Mouse (Mus musculus): ENCODE measurements at regions not wholly inside any gene's neighbourhood (a gene's known extent, or its start where the extent isn't known, plus 50 kb on each side); places are given as distances from the start of the nearest gene placed in this dataset.

GRCm38 (mm10) chr16:26302045-26302444 is 69.6 kb downstream of the Cldn1 start:
- DNase-seq = no peak

GRCm38 (mm10) chr16:26291692-26292091 is 79.9 kb downstream of the Cldn1 start:
- DNase-seq = no peak

GRCm38 (mm10) chr16:26285627-26286026 is 86.0 kb downstream of the Cldn1 start:
- DNase-seq = no peak

GRCm38 (mm10) chr16:26284713-26285112 is 86.9 kb downstream of the Cldn1 start:
- DNase-seq = no peak

- no peak for DNase-seq
Observed at GRCm38 (mm10) chr16:26282418-26282817, 89.2 kb downstream of the Cldn1 start.

- DNase-seq = no peak
Observed at GRCm38 (mm10) chr16:26281496-26281895, 90.1 kb downstream of the Cldn1 start.

GRCm38 (mm10) chr16:26276789-26277188 is 94.9 kb downstream of the Cldn1 start:
- DNase-seq = no peak

- DNase-seq = no peak
Observed at GRCm38 (mm10) chr16:26252824-26253223, 118.8 kb downstream of the Cldn1 start.

GRCm38 (mm10) chr16:26251698-26252097 is 119.9 kb downstream of the Cldn1 start:
- DNase-seq = no peak

- DNase-seq = no peak
Observed at GRCm38 (mm10) chr16:26251027-26251426, 120.6 kb downstream of the Cldn1 start.

- no peak for DNase-seq
Observed at GRCm38 (mm10) chr16:26248939-26249338, 122.7 kb downstream of the Cldn1 start.

- DNase-seq = no peak
Observed at GRCm38 (mm10) chr16:26247926-26248325, 123.7 kb downstream of the Cldn1 start.

- no peak for DNase-seq
Observed at GRCm38 (mm10) chr16:26235239-26235638, 129.7 kb upstream of the P3h2 start.

- DNase-seq = peak; percentile 64
Observed at GRCm38 (mm10) chr16:26234113-26234512, 128.5 kb upstream of the P3h2 start.

- no peak for DNase-seq
Observed at GRCm38 (mm10) chr16:26231110-26231509, 125.5 kb upstream of the P3h2 start.

GRCm38 (mm10) chr16:26211418-26211817 is 105.8 kb upstream of the P3h2 start:
- DNase-seq = no peak

- DNase-seq = no peak
Observed at GRCm38 (mm10) chr16:26199125-26199524, 93.5 kb upstream of the P3h2 start.

- DNase-seq = no peak
Observed at GRCm38 (mm10) chr16:26196345-26196744, 90.8 kb upstream of the P3h2 start.

- no peak for DNase-seq
Observed at GRCm38 (mm10) chr16:26185288-26186281, 80.0 kb upstream of the P3h2 start.

GRCm38 (mm10) chr16:26184647-26185262 is 79.2 kb upstream of the P3h2 start:
- DNase-seq = no peak

- DNase-seq = no peak
Observed at GRCm38 (mm10) chr16:26183530-26183929, 77.9 kb upstream of the P3h2 start.

- DNase-seq = no peak
Observed at GRCm38 (mm10) chr16:26181716-26182115, 76.1 kb upstream of the P3h2 start.

- DNase-seq = no peak
Observed at GRCm38 (mm10) chr16:26171441-26171840, 65.9 kb upstream of the P3h2 start.

- DNase-seq = no peak
Observed at GRCm38 (mm10) chr16:26169382-26169781, 63.8 kb upstream of the P3h2 start.

Measured in adrenal gland, postnatal 25 days (tissue).